Mouse (Mus musculus) forebrain, embryonic 12.5 days (tissue): ENCODE results near the gene Zfp207. TPM values are rescaled to one million over a fixed set of nuclear protein-coding genes. Genes with fewer than 3 reads are reported as not detected.
A peak's percentile ranks its signal among the peaks of the same experiment; 100 is the strongest.
"Not testable (repeated sequence)": the region's sequence is repeated elsewhere in the genome, so short reads cannot be mapped to it uniquely, and the experiment has no call there.

Source experiments
- ATAC-seq: fragments of 200-750 bp; cut with Nextera tagmentation; 2 replicates; pipeline ENCODE4 v1.8.0; 2017; ENCODE audit warnings: moderate TSS enrichment; ENCODE audit not compliant: low FRiP score
- H3K27ac ChIP-seq: fragments of 300-500 bp; sonication (generic); 2 replicates; pipeline ENCODE4 v1.5.1; 2016; ENCODE audit warnings: mild to moderate bottlenecking
- H3K27me3 ChIP-seq: fragments of 300-500 bp; sonication (generic); 2 replicates; pipeline ENCODE4 v1.6.1; 2016; ENCODE audit warnings: mild to moderate bottlenecking
- H3K36me3 ChIP-seq: fragments of 300-500 bp; sonication (generic); replicated peaks from 2 replicates; pipeline ENCODE4 v1.6.1; 2016; ENCODE audit warnings: mild to moderate bottlenecking
- H3K4me1 ChIP-seq: fragments of 300-500 bp; sonication (generic); 2 replicates; pipeline ENCODE4 v1.6.1; 2016
- H3K4me2 ChIP-seq: fragments of 300-500 bp; sonication (generic); 2 replicates; pipeline ENCODE4 v1.6.1; 2016; ENCODE audit warnings: mild to moderate bottlenecking, moderate library complexity
- H3K4me3 ChIP-seq: fragments of 300-500 bp; sonication (generic); replicated peaks from 2 replicates; pipeline ENCODE4 v1.5.1; 2016; ENCODE audit warnings: mild to moderate bottlenecking
- H3K9ac ChIP-seq: fragments of 300-500 bp; sonication (generic); 2 replicates; pipeline ENCODE4 v1.6.1; 2016; ENCODE audit warnings: mild to moderate bottlenecking
- H3K9me3 ChIP-seq: fragments of 300-500 bp; sonication (generic); 2 replicates; pipeline ENCODE4 v1.6.1; 2016
- whole genome bisulfite sequencing: fragments of 180-500 bp; shearing (Covaris S2); methylation state at CpG from one replicate; pipeline ENCODE4 v1.1.7; 2016; 5-methylcytosine and 5-hydroxymethylcytosine counted together
- polyA plus RNA-seq: library from polyadenylated mRNA; unstranded; fragments of >200 nt; fragmentation: Nextera tagmentation; extraction: Ambion mirVana; gene quantifications from 2 replicates; pipeline ENCODE4 v1.2.1, GENCODE M21; 2016

Zfp207 gene
- 296 and 310 TPM in 2 replicates for polyA plus RNA-seq

- WGBS = under 1% methylated on average over 33 of the region's 33 CpGs
- peak within 1 kb of the TSS; percentile 95 for H3K4me2 ChIP-seq
- peaks cover 17% of the 10 kb centered on the region for H3K36me3 ChIP-seq
- no peaks in the 10 kb centered on the region for H3K27me3 ChIP-seq
- peak within 1 kb of the TSS; percentile 96 for H3K9ac ChIP-seq
- no peaks in the 10 kb centered on the region for H3K9me3 ChIP-seq
- ATAC-seq = peak; percentile 96
- H3K4me1 ChIP-seq = peaks cover 34% of the 10 kb centered on the region
- H3K27ac ChIP-seq = peak within 1 kb of the TSS; percentile 88
- H3K4me3 ChIP-seq = peak within 1 kb of the TSS; percentile 94
Measured at GRCm38 (mm10) chr11:80383019-80383625, at the start of gene Zfp207. Gene Zfp207, plus strand, starts transcription at chr11:80383279.

DNA sequence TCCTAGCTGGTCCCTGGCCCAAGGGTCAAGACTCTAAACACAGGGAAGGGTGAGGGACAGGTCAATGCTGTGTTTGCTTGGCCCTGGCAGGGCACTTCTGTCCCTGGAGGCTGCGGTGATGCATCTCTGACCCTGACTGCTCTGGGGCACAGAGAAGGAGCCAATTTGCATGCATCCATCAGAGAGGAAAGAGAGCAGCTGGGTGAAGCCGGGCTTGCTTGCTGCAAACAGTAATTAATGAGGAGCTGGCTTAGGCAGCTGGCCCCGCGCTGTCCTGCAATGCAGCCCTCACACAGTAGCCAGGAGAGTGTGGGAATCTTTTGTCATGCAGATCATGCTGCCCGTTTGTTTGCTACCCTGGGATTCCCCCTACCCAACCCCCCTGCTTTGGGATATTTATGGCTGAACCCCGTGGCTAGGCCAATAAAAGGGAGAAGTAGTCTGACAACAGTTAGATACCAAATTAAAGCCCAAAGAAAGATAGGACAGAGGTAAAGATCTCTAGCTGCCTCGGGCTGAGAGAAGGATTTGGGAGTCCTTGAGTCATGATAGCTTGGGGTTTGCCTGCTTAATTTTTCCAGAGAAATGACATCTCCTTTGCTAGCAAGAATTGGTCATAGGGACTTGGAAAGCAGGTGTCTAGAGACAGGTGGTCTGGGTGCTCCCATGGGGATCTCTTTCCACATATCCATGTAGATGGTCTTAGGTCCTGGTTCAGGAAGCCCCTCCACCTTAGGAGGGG lies 47.3 kb upstream of the Zfp207 start:
- Histone ChIP-seq H3K4me1 (peaks cover 33% of the 10 kb centered on the region), H3K36me3 (peaks cover 13% of the 10 kb centered on the region; the same call in 1 of the 2 replicates), H3K4me3 (no peak overlapping the region), H3K9me3 (no peaks in the 10 kb centered on the region), H3K27ac (peak overlapping the region; percentile 92), H3K4me2 (peak overlapping the region; percentile 32), H3K9ac (no peak overlapping the region), H3K27me3 (0 out of 2 replicates have a peak, but pooled peaks cover 5% of the 10 kb centered on the region)
- ATAC-seq = peak; percentile 95
- under 1% methylated on average over 7 of the region's 7 CpGs for WGBS

DNA sequence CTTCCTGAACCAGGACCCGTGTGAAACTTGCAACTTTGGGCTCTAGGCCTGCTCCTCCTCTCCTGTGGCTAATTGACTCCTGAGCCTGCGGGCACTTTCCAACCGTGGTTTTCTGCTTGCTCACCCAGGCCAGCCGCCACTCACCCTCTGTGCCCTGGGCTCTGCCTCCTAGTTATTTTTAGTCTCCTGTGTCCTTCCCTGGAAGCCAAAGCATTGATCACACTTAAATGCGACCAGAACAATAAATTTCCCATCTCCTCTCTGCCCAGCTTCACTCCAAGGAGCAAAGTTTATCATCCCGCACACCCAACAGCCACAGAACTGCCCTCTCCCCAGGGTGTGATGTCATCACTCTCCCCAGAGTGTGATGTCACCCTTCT lies 46.7 kb upstream of the Zfp207 start:
- Histone ChIP-seq H3K4me1 (peaks cover 33% of the 10 kb centered on the region), H3K27me3 (0 out of 2 replicates have a peak, but pooled peaks cover 5% of the 10 kb centered on the region), H3K4me2 (peak overlapping the region; percentile 32), H3K9me3 (no peaks in the 10 kb centered on the region), H3K4me3 (no peak overlapping the region), H3K36me3 (peaks cover 13% of the 10 kb centered on the region; the same call in 1 of the 2 replicates), H3K27ac (peak overlapping the region; percentile 92), H3K9ac (peak overlapping the region; percentile 8; the same call in 1 of the 2 replicates)
- ATAC-seq = no peak
- 11% methylated on average over 6 of the region's 6 CpGs for WGBS

DNA sequence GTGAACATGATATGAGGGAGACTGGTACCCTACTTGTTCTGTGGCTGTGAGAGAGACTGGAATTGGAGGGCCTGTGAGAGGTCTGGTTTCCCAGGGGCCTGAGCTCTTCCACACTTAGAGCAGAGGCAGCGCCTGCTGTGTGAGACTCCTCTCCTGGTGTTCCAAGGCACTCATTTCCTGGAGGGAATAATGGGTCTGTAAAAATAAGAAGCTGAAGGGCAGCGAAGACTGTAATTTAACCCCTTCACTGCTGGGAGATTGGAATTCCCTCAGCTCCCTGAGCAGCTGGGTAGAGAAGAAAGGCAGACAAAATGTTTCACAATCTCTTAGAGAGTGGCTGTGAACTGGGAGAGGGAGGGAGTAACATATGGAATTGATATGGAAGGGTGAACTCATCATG lies 40.6 kb upstream of the Zfp207 start:
- H3K4me1 ChIP-seq = peaks cover 19% of the 10 kb centered on the region
- H3K27me3 ChIP-seq = no peaks in the 10 kb centered on the region
- ATAC-seq = no peak
- no peak overlapping the region for H3K4me3 ChIP-seq
- no peaks in the 10 kb centered on the region for H3K9me3 ChIP-seq
- H3K9ac ChIP-seq = no peak overlapping the region
- H3K4me2 ChIP-seq = no peak overlapping the region
- WGBS = 2% methylated on average over 2 of the region's 2 CpGs
- peaks cover 3% of the 10 kb centered on the region; the same call in 1 of the 2 replicates for H3K36me3 ChIP-seq
- peak overlapping the region; percentile 83 for H3K27ac ChIP-seq

DNA sequence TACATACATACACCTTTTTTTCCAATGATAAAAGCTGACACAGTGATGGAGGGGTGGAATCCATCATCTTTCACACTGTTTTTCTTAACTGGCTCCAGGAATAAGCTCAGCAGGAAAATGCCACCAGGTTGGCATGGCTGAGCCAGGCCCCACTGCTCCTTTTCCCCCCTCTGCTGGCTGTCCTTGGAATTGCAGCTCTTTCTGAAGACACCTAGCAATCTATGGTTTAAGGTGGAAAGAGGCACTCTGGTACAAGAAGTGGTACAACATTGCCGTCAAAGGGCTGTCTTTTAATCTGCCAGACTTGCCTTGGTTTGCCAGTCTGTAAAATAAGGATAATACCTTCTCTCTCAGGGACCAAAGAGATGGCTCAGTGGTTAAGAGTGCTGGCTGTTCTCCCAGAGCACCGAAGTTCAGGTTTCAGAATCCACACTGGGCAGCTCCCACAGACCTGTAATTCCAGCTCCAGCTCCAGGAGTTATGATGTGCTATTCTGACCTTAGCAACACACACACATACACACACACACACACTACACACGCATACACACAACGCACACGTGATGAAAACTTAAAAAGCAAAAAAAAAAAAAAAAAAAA lies 31.1 kb upstream of the Zfp207 start:
- Histone ChIP-seq H3K4me3 (no peak overlapping the region), H3K36me3 (0 out of 2 replicates have a peak, but pooled peaks cover 13% of the 10 kb centered on the region), H3K4me1 (no peaks in the 10 kb centered on the region), H3K9me3 (no peaks in the 10 kb centered on the region), H3K9ac (no peak overlapping the region), H3K27me3 (no peaks in the 10 kb centered on the region), H3K4me2 (no peak overlapping the region), H3K27ac (no peak overlapping the region)
- WGBS = 68% methylated on average over 5 of the region's 5 CpGs
- 0 out of 2 replicates have a peak, but pooled peaks have one; percentile 27 for ATAC-seq

GRCm38 (mm10) chr11:80354832-80355231 lies 28.2 kb upstream of the Zfp207 start:
- WGBS = 31% methylated on average over 4 of the region's 4 CpGs
- ATAC-seq = no peak
- Histone ChIP-seq H3K4me2 (no peak overlapping the region), H3K36me3 (peaks cover 22% of the 10 kb centered on the region; the same call in 1 of the 2 replicates), H3K4me1 (no peaks in the 10 kb centered on the region), H3K9ac (no peak overlapping the region), H3K9me3 (no peaks in the 10 kb centered on the region), H3K27ac (no peak overlapping the region), H3K27me3 (no peaks in the 10 kb centered on the region), H3K4me3 (no peak overlapping the region)

DNA sequence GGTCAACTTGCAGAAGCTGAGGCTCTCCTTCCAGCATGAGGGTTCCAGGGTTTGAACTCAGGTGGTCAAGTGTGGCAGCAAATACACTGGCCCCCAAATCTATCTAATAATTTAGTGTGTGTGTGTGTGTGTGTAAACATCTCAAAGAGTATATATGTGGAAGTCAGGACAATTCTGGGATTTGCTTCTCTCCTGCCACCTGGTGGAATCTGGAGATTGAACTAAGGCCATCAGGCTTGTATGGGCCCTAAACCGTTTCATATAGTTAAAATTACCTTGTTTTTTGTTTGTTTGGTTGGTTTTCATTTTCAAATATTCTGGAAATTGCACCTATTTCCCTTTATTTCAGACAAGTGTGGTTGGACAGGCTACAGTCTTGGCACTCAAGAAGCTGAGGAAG lies 14.1 kb upstream of the Zfp207 start:
- no peak for ATAC-seq
- Histone ChIP-seq H3K9me3 (no peaks in the 10 kb centered on the region), H3K36me3 (peaks cover 60% of the 10 kb centered on the region)

DNA sequence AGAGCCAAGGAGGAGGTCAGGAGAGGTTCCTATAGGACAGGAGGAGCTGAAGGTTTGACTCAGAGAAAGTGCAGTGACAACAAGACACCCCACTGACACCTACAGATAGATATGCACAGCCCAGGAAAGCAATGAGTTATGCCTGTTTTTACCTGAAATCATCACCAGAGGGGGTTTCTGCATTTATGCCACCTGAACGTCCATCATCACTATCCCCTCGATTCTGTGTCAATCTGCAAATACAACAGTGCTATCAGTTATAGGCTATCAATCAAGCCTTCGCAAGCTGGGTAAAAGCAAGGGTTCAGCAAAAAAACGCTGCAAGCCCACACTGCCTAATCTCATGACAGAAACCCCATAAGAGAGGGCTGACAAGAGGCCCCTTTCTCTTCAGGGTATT lies 6.4 kb upstream of the Zfp207 start:
- H3K9ac ChIP-seq = no peak overlapping the region
- ATAC-seq = no peak
- H3K27ac ChIP-seq = no peak overlapping the region
- 78% methylated on average over 4 of the region's 4 CpGs for WGBS
- H3K36me3 ChIP-seq = peaks cover 24% of the 10 kb centered on the region
- H3K27me3 ChIP-seq = no peaks in the 10 kb centered on the region
- peak overlapping the region; percentile 86; the same call in 1 of the 2 replicates for H3K4me3 ChIP-seq
- no peaks in the 10 kb centered on the region for H3K9me3 ChIP-seq
- peaks cover 14% of the 10 kb centered on the region for H3K4me1 ChIP-seq
- H3K4me2 ChIP-seq = peak overlapping the region; percentile 81

More for the DNA sequence above, 14.1 kb upstream of the Zfp207 start:
- Histone ChIP-seq H3K9ac (no peak overlapping the region), H3K4me1 (no peaks in the 10 kb centered on the region), H3K4me2 (no peak overlapping the region), H3K27me3 (no peaks in the 10 kb centered on the region), H3K4me3 (no peak overlapping the region), H3K27ac (no peak overlapping the region)
- WGBS = 89% methylated on average over 1 of the region's 1 CpGs

DNA sequence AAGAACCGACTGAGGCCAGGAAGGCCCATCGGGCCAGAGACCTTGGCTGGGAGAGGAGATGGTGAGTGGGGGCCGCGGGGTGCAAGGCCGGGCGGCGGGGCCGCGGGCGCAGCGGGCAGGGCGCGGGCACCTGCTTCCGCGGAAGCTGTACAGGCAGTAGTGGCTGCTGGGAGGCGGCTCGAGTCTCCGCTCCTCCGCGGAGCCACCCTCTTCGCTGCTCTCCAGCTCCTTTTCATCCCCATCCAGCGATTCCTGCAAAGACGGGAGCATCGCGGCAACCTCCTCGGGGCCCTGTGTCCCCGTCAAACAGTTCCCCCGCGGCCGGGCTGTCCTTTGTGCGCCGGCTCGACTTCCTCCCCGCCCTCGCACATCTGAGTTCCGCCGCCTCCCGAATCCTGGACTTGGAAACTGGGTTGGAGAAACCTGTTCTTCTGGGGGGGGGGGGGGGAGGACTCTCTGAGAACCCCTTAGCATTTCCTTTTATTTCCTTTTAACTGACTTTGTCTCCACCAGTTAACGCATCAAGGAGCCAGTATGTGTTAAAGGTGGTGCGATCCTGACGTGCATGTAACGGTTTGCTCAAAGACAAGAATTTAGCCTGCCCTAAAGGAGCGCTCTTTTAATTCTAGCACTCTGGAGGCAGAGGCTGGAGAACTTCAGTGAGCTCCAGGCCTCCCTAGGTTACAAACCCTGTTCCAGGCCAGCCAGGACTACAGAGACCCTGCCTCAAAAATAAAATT lies 5.2 kb upstream of the Zfp207 start, which contains the start of gene 5730455P16Rik:
Gene 5730455P16Rik, minus strand, starts transcription at position 323 of the 740 bp plus-strand sequence.
- H3K4me2 ChIP-seq = peak within 1 kb of the TSS; percentile 81
- peaks cover 20% of the 10 kb centered on the region for H3K36me3 ChIP-seq
- peaks cover 18% of the 10 kb centered on the region for H3K4me1 ChIP-seq
- H3K9ac ChIP-seq = peak within 1 kb of the TSS; percentile 97
- 2% methylated on average over 42 of the region's 43 CpGs for WGBS
- no peaks in the 10 kb centered on the region for H3K9me3 ChIP-seq
- peak; percentile 84 for ATAC-seq
- peak within 1 kb of the TSS; percentile 96 for H3K27ac ChIP-seq
- no peaks in the 10 kb centered on the region for H3K27me3 ChIP-seq
- peak within 1 kb of the TSS; percentile 86 for H3K4me3 ChIP-seq

- H3K9me3 ChIP-seq, ATAC-seq, H3K27me3 ChIP-seq: not testable (repeated sequence)
- H3K27ac ChIP-seq = peak overlapping the region; percentile 96
- 0 out of 2 replicates have a peak overlapping the region, but pooled peaks have one; percentile 97 for H3K9ac ChIP-seq
- 69% methylated on average over 2 of the region's 2 CpGs for WGBS
- peak overlapping the region; percentile 86 for H3K4me3 ChIP-seq
- peak overlapping the region; percentile 81 for H3K4me2 ChIP-seq
- peaks cover 18% of the 10 kb centered on the region for H3K4me1 ChIP-seq
- peaks cover 13% of the 10 kb centered on the region; the same call in 1 of the 2 replicates for H3K36me3 ChIP-seq
Measured at GRCm38 (mm10) chr11:80378452-80379068, 4.5 kb upstream of the Zfp207 start.

DNA sequence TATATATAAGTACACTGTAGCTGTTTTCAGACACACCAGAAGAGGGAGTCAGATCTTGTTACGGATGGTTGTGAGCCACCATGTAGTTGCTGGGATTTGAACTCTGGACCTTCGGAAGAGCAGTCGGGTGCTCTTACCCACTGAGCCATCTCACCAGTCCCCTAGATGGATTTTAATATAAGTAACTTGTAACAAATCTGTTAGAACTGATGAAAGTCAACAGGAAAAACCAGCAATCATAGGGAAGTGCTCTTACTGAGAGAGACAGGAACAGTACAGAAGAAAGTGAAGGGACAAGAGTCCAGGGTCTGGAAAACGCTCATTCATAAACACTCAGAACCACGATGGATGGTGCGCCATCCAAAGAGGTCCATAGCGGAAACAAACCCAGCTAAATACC lies 3.9 kb upstream of the Zfp207 start:
- not testable (repeated sequence) for H3K36me3 ChIP-seq, H3K4me2 ChIP-seq, H3K27me3 ChIP-seq, H3K9ac ChIP-seq, H3K27ac ChIP-seq, H3K4me3 ChIP-seq, ATAC-seq, H3K9me3 ChIP-seq
- 95% methylated on average over 7 of the region's 7 CpGs for WGBS
- H3K4me1 ChIP-seq = peaks cover 18% of the 10 kb centered on the region
